In genomic region chrX:82310764-82311492, GRCm38 (mm10) we compare ENCODE assay signal across 8 mouse cellular contexts.
A peak's percentile ranks its signal among the peaks of the same experiment; 100 is the strongest.
DNase-seq lines count a peak whose midpoint lies in the region; ATAC-seq and TF ChIP-seq lines count a peak whose summit lies in the region.

No protein-coding gene starts in this region.

- H3K4me2 ChIP-seq in liver, embryonic 12.5 days, result 0 out of 2 replicates have a peak overlapping the region, but pooled peaks have one; percentile 6
- H3K4me2 ChIP-seq in liver, postnatal 0 days (ENCODE audit: low read depth, low read length), result no peak overlapping the region
- peak overlapping the region; percentile 48 for H3K4me2 ChIP-seq in forebrain, postnatal 0 days (ENCODE audit: low read depth)
- H3K4me2 ChIP-seq in stomach, embryonic 16.5 days (ENCODE audit: low read depth, low read length), result peak overlapping the region; percentile 43

- no peak overlapping the region for H3K9ac ChIP-seq in liver, embryonic 12.5 days
- H3K9ac ChIP-seq in liver, postnatal 0 days (replicated peaks), result no peak overlapping the region
- H3K9ac ChIP-seq in forebrain, postnatal 0 days, result no peak overlapping the region
- H3K9ac ChIP-seq in stomach, embryonic 16.5 days (ENCODE audit: low read length), result no peak overlapping the region; the same call in 1 of the 2 replicates

- TF ChIP-seq EP300 in liver, postnatal 0 days (IDR thresholded peaks at IDR 0.05; ENCODE audit: low read depth), result no peak

- no peaks in the 10 kb centered on the region for H3K27me3 ChIP-seq in liver, embryonic 12.5 days (replicated peaks)
- H3K27me3 ChIP-seq in liver, postnatal 0 days (ENCODE audit: insufficient read depth, low read length), result no peaks in the 10 kb centered on the region
- H3K27me3 ChIP-seq in forebrain, postnatal 0 days (ENCODE audit: insufficient read depth, low read length), result no peaks in the 10 kb centered on the region
- H3K27me3 ChIP-seq in midbrain, embryonic 10.5 days (ENCODE audit: low read depth, poor library complexity, severe bottlenecking), result no peaks in the 10 kb centered on the region
- H3K27me3 ChIP-seq in stomach, embryonic 16.5 days (ENCODE audit: control insufficient read depth, insufficient read depth, low read length), result no peaks in the 10 kb centered on the region

- H3K4me1 ChIP-seq in liver, embryonic 12.5 days, result no peaks in the 10 kb centered on the region
- no peaks in the 10 kb centered on the region for H3K4me1 ChIP-seq in liver, postnatal 0 days (ENCODE audit: insufficient read depth)
- no peaks in the 10 kb centered on the region for H3K4me1 ChIP-seq in forebrain, postnatal 0 days (ENCODE audit: insufficient read depth)
- H3K4me1 ChIP-seq in midbrain, embryonic 10.5 days, result no peaks in the 10 kb centered on the region
- H3K4me1 ChIP-seq in stomach, embryonic 16.5 days (ENCODE audit: control insufficient read depth, insufficient read depth, low read length), result no peaks in the 10 kb centered on the region

- no peak overlapping the region for H3K27ac ChIP-seq in liver, embryonic 12.5 days
- no peak overlapping the region for H3K27ac ChIP-seq in liver, postnatal 0 days (ENCODE audit: low read depth)
- no peak overlapping the region for H3K27ac ChIP-seq in forebrain, postnatal 0 days (ENCODE audit: low read depth, low read length)
- no peak overlapping the region for H3K27ac ChIP-seq in midbrain, embryonic 10.5 days (replicated peaks)
- no peak overlapping the region for H3K27ac ChIP-seq in stomach, embryonic 16.5 days (ENCODE audit: low read length)

- H3K9me3 ChIP-seq in liver, embryonic 12.5 days (replicated peaks), result no peaks in the 10 kb centered on the region
- H3K9me3 ChIP-seq in liver, postnatal 0 days (ENCODE audit: low read length), result no peaks in the 10 kb centered on the region
- no peaks in the 10 kb centered on the region for H3K9me3 ChIP-seq in forebrain, postnatal 0 days (ENCODE audit: low read length)
- H3K9me3 ChIP-seq in midbrain, embryonic 10.5 days (replicated peaks), result no peaks in the 10 kb centered on the region
- no peaks in the 10 kb centered on the region for H3K9me3 ChIP-seq in stomach, embryonic 16.5 days (replicated peaks; ENCODE audit: control insufficient read depth, low read length)

- no peak overlapping the region for H3K4me3 ChIP-seq in liver, embryonic 12.5 days
- no peak overlapping the region for H3K4me3 ChIP-seq in liver, postnatal 0 days (ENCODE audit: low read depth, low read length)
- H3K4me3 ChIP-seq in forebrain, postnatal 0 days (ENCODE audit: low read depth, low read length), result peak overlapping the region; percentile 29
- H3K4me3 ChIP-seq in midbrain, embryonic 10.5 days, result peak overlapping the region; percentile 42
- peak overlapping the region; percentile 30 for H3K4me3 ChIP-seq in stomach, embryonic 16.5 days (replicated peaks; ENCODE audit: low read length)

- no peak for TF ChIP-seq CTCF in liver, postnatal 0 days (IDR thresholded peaks at IDR 0.05; ENCODE audit: low read depth)
- TF ChIP-seq CTCF in forebrain, postnatal 0 days (IDR thresholded peaks at IDR 0.05; ENCODE audit: low read depth), result no peak

- no peaks in the 10 kb centered on the region for H3K36me3 ChIP-seq in liver, embryonic 12.5 days
- no peaks in the 10 kb centered on the region for H3K36me3 ChIP-seq in liver, postnatal 0 days (replicated peaks; ENCODE audit: insufficient read depth, low read length)
- H3K36me3 ChIP-seq in forebrain, postnatal 0 days (ENCODE audit: insufficient read depth), result no peaks in the 10 kb centered on the region
- no peaks in the 10 kb centered on the region for H3K36me3 ChIP-seq in midbrain, embryonic 10.5 days
- H3K36me3 ChIP-seq in stomach, embryonic 16.5 days (ENCODE audit: control insufficient read depth, insufficient read depth, low read length), result no peaks in the 10 kb centered on the region

- 24% methylated on average over 18 of the region's 18 CpGs for WGBS in liver, embryonic 12.5 days (ENCODE audit: insufficient replicate concordance)
- WGBS in liver, postnatal 0 days (ENCODE audit: insufficient replicate concordance), result 29% methylated on average over 18 of the region's 18 CpGs
- WGBS in forebrain, postnatal 0 days, result 24% methylated on average over 18 of the region's 18 CpGs
- 23% methylated on average over 18 of the region's 18 CpGs for WGBS in midbrain, embryonic 10.5 days
- WGBS in stomach, embryonic 16.5 days, result 18% methylated on average over 18 of the region's 18 CpGs

- no peak for ATAC-seq in liver, embryonic 12.5 days
- ATAC-seq in liver, postnatal 0 days, result no peak
- peak; percentile 36; the same call in 1 of the 2 replicates for ATAC-seq in forebrain, postnatal 0 days
- no peak for ATAC-seq in stomach, embryonic 16.5 days (ENCODE audit: insufficient read depth, low FRiP score)
- no peak for ATAC-seq in inflammation-experienced regulatory T-cells, adult 6 months

- DNase-seq in liver, postnatal 0 days, result no peak
- peak; percentile 5 for DNase-seq in forebrain, postnatal 0 days
- DNase-seq in midbrain, embryonic 10.5 days (ENCODE audit: low spot score), result peak; percentile 11
- DNase-seq in layer of hippocampus, postnatal 14 days (ENCODE audit: low spot score in 2 of 2), result no peak
- no peak for DNase-seq in adrenal gland, postnatal 14 days

Comparison
In these comparisons a context has a peak if more than half of its experiments do, and no peak if none do; other contexts are left out.
1. H3K4me3 ChIP-seq: peak in forebrain, postnatal 0 days (single experiment), midbrain, embryonic 10.5 days (single experiment) and stomach, embryonic 16.5 days (single experiment); none in liver, embryonic 12.5 days (single experiment) and liver, postnatal 0 days (single experiment).
2. DNase-seq: peak in forebrain, postnatal 0 days (single experiment) and midbrain, embryonic 10.5 days (single experiment); none in liver, postnatal 0 days (single experiment), layer of hippocampus, postnatal 14 days (0 of 2) and adrenal gland, postnatal 14 days (single experiment).